Mouse (Mus musculus) small intestine, adult 2 months (tissue): ENCODE measurements at regions not wholly inside any gene's neighbourhood (a gene's known extent, or its start where the extent isn't known, plus 50 kb on each side); places are given as distances from the start of the nearest gene placed in this dataset.

Source experiments
- CTCF ChIP-seq: fragments of 200-500 bp; IDR thresholded peaks from 2 replicates; pipeline ENCODE4 v1.5.1; 2012; ENCODE audit warnings: low read depth, mild to moderate bottlenecking, control low read depth, inconsistent platforms, low read length, moderate library complexity, mixed read lengths; ENCODE audit not compliant: insufficient replicate concordance, insufficient read length; ENCODE audit errors: extremely low read depth
- POLR2A ChIP-seq: fragments of 200-500 bp; IDR thresholded peaks from 2 replicates; pipeline ENCODE4 v1.6.1; 2012; ENCODE audit warnings: low read depth, mild to moderate bottlenecking, control low read depth, inconsistent platforms, low read length, moderate library complexity

GRCm38 (mm10) chr14:67170248-67170647 is 1161.2 kb upstream of the Gulo start:
- TF ChIP-seq CTCF (no peak), POLR2A (no peak)
